Comparison of ENCODE assay signal across 19 mouse cellular contexts in the genomic region with DNA sequence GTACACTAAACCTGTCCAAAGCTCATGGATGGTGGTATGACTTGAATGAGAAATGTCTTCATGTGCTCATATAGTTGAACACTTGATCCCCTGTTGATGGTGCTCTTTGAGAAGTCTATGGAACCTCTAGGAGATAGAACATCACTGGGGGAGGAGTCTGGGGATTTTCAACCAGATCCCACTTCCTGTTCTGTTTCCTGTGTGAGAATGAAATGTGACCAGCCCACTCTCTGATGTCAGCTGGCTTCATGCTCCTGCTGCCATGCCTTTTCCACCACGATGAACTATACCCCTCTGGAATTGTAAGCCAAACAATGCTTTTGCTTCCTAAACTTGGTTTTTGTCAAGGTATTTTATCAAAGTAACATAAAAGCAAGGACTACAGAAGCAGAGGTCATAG.
A peak's percentile ranks its signal among the peaks of the same experiment; 100 is the strongest.
DNase-seq lines count a peak whose midpoint lies in the region; ATAC-seq and TF ChIP-seq lines count a peak whose summit lies in the region.
"Had no signal": no experiment of that assay in that cellular context is flagged by ENCODE, and none has a peak within 500 bp of the region (broad histone marks: within the 10 kb centered on the region; RNA-seq: fewer than 3 reads in every experiment).

No protein-coding gene starts in this region.

- H3K27me3 ChIP-seq in heart, embryonic 12.5 days (replicated peaks) = no peaks in the 10 kb centered on the region
- no peaks in the 10 kb centered on the region for H3K27me3 ChIP-seq in MEL (ENCODE audit: control insufficient read depth in 1 of 2, insufficient read depth in 2 of 2, low read length in 2 of 2)
- no peaks in the 10 kb centered on the region for H3K27me3 ChIP-seq in midbrain, embryonic 13.5 days
- H3K27me3 ChIP-seq: forebrain, embryonic 13.5 days; heart, embryonic 13.5 days; hindbrain, embryonic 12.5 days had no signal

- no peaks in the 10 kb centered on the region for H3K79me2 ChIP-seq in MEL (ENCODE audit: control insufficient read depth, insufficient read depth, low read length, poor library complexity)

- no peak for TF ChIP-seq POLR2A in MEL (IDR thresholded peaks at IDR 0.05; ENCODE audit: control insufficient read depth in 1 of 2, insufficient read depth in 1 of 2, low read depth in 1 of 2, low read length in 2 of 2, poor library complexity in 1 of 2)

- no peaks in the 10 kb centered on the region for H3K4me1 ChIP-seq in heart, embryonic 12.5 days (replicated peaks)
- peaks cover 3 to 4% of the 10 kb centered on the region in 2 experiments; a peak in 3 of 4 replicates for H3K4me1 ChIP-seq in MEL (ENCODE audit: control insufficient read depth in 1 of 2, insufficient read depth in 2 of 2, low read length in 2 of 2)
- no peaks in the 10 kb centered on the region for H3K4me1 ChIP-seq in midbrain, embryonic 13.5 days (replicated peaks)
- H3K4me1 ChIP-seq: embryonic facial prominence, embryonic 10.5 days; forebrain, embryonic 13.5 days; heart, embryonic 13.5 days; hindbrain, embryonic 12.5 days had no signal

- H3K27ac ChIP-seq in heart, embryonic 12.5 days (ENCODE audit: poor library complexity, severe bottlenecking) = no peak overlapping the region
- no peak overlapping the region for H3K27ac ChIP-seq in MEL (ENCODE audit: control insufficient read depth, low read depth, low read length)
- H3K27ac ChIP-seq in midbrain, embryonic 13.5 days = no peak overlapping the region
- H3K27ac ChIP-seq: embryonic facial prominence, embryonic 10.5 days; forebrain, embryonic 13.5 days; heart, embryonic 13.5 days; hindbrain, embryonic 12.5 days had no signal

- no peak overlapping the region for H3K4me3 ChIP-seq in heart, embryonic 12.5 days
- no peak overlapping the region for H3K4me3 ChIP-seq in MEL (ENCODE audit: control insufficient read depth in 1 of 2, insufficient read depth in 1 of 2, low read depth in 2 of 2, low read length in 2 of 2)
- H3K4me3 ChIP-seq in midbrain, embryonic 13.5 days (replicated peaks) = no peak overlapping the region
- H3K4me3 ChIP-seq: embryonic facial prominence, embryonic 10.5 days; forebrain, embryonic 13.5 days; heart, embryonic 13.5 days; hindbrain, embryonic 12.5 days had no signal

- H3K4me2 ChIP-seq in heart, embryonic 12.5 days = no peak overlapping the region
- no peak overlapping the region for H3K4me2 ChIP-seq in midbrain, embryonic 13.5 days (replicated peaks)
- H3K4me2 ChIP-seq: forebrain, embryonic 13.5 days; heart, embryonic 13.5 days; hindbrain, embryonic 12.5 days had no signal

- TF ChIP-seq RAD21 in MEL (IDR thresholded peaks at IDR 0.05; ENCODE audit: low read depth, low read length) = no peak

- TF ChIP-seq EP300 in MEL (IDR thresholded peaks at IDR 0.05; ENCODE audit: low read depth in 1 of 2, low read length in 2 of 2) = no peak

- TF ChIP-seq CTCF in MEL (IDR thresholded peaks at IDR 0.05 in 2 of 3, conservative IDR thresholded peaks at IDR 0.05 in 1 of 3; ENCODE audit: control insufficient read depth in 1 of 3, insufficient read depth in 1 of 3, low read depth in 2 of 3, low read length in 3 of 3, poor library complexity in 1 of 3, severe bottlenecking in 1 of 3) = no peak

- no peaks in the 10 kb centered on the region for H3K36me3 ChIP-seq in heart, embryonic 12.5 days
- H3K36me3 ChIP-seq in MEL (ENCODE audit: control insufficient read depth in 1 of 2, insufficient read depth in 2 of 2, low read length in 2 of 2) = peaks cover 0 to 4% of the 10 kb centered on the region in 2 experiments; a peak in 2 of 4 replicates
- no peaks in the 10 kb centered on the region for H3K36me3 ChIP-seq in midbrain, embryonic 13.5 days
- H3K36me3 ChIP-seq: embryonic facial prominence, embryonic 10.5 days; heart, embryonic 13.5 days; hindbrain, embryonic 12.5 days had no signal

- H3K9me3 ChIP-seq in heart, embryonic 12.5 days (replicated peaks) = no peaks in the 10 kb centered on the region
- no peaks in the 10 kb centered on the region for H3K9me3 ChIP-seq in MEL (replicated peaks; ENCODE audit: insufficient read depth, low read length)
- no peaks in the 10 kb centered on the region for H3K9me3 ChIP-seq in midbrain, embryonic 13.5 days
- H3K9me3 ChIP-seq: embryonic facial prominence, embryonic 10.5 days; forebrain, embryonic 13.5 days; heart, embryonic 13.5 days; hindbrain, embryonic 12.5 days had no signal

- ATAC-seq in heart, embryonic 12.5 days (ENCODE audit: insufficient number of reproducible peaks, low FRiP score) = no peak
- no peak for ATAC-seq in midbrain, embryonic 13.5 days
- ATAC-seq: activated CD4-positive, CD25-positive, alpha-beta regulatory T cell, adult 4 months; forebrain, embryonic 13.5 days; forebrain, postnatal 0 days; hindbrain, embryonic 16.5 days had no signal

- WGBS in heart, embryonic 12.5 days = 66% methylated on average over 1 of the region's 1 CpGs
- 75% methylated on average over 1 of the region's 1 CpGs for WGBS in midbrain, embryonic 13.5 days

- no peak overlapping the region for H3K9ac ChIP-seq in heart, embryonic 12.5 days
- H3K9ac ChIP-seq in MEL (ENCODE audit: control insufficient read depth, low read depth, low read length, poor library complexity, severe bottlenecking) = no peak overlapping the region
- H3K9ac ChIP-seq in midbrain, embryonic 13.5 days (replicated peaks) = no peak overlapping the region
- H3K9ac ChIP-seq: forebrain, embryonic 13.5 days; forebrain, postnatal 0 days; heart, embryonic 13.5 days; hindbrain, embryonic 12.5 days had no signal

- peak; percentile 41 for DNase-seq in heart, adult 11 months
- DNase-seq in MEL (ENCODE audit: low read depth, low spot score) = peak; percentile 35
- peak; percentile 4 for DNase-seq in induced T-regulatory cell, adult 2 months (ENCODE audit: low read depth)
- DNase-seq in lung, adult 18-20 months = no peak
- no peak for DNase-seq in thymus, adult 18-20 months
- DNase-seq: adrenal gland, postnatal 14 days; cerebellum, adult 18-20 months; cerebellum, adult 9-11 months; cerebellum, postnatal 36 days; forebrain, postnatal 0 days; heart, postnatal 36 days had no signal

TF ChIP-seq in MEL, 35 proteins besides CTCF, POLR2A, EP300 and RAD21:
- TF ChIP-seq ZC3H11A (IDR thresholded peaks at IDR 0.05; ENCODE audit: low read depth, low read length) (no peak), POLR2AphosphoS5 (IDR thresholded peaks at IDR 0.05; ENCODE audit: borderline replicate concordance, low read depth, low read length) (no peak), MYB (IDR thresholded peaks at IDR 0.05; ENCODE audit: low read depth, low read length) (no peak), MEF2A (IDR thresholded peaks at IDR 0.05; ENCODE audit: extremely low read depth, insufficient replicate concordance, low read depth, low read length, poor library complexity, severe bottlenecking) (no peak), TBP (IDR thresholded peaks at IDR 0.05; ENCODE audit: low read depth, low read length) (no peak), MXI1 (IDR thresholded peaks at IDR 0.05; ENCODE audit: low read depth, low read length) (no peak), TCF12 (IDR thresholded peaks at IDR 0.05; ENCODE audit: low read depth, low read length) (no peak), RCOR1 (IDR thresholded peaks at IDR 0.05; ENCODE audit: low read depth, low read length) (no peak), ELF1 (IDR thresholded peaks at IDR 0.05; ENCODE audit: low read depth, low read length) (no peak), POLR2AphosphoS2 (IDR thresholded peaks at IDR 0.05; ENCODE audit: low read length) (no peak), ZMIZ1 (IDR thresholded peaks at IDR 0.05; ENCODE audit: low read depth, low read length) (no peak), BHLHE40 (IDR thresholded peaks at IDR 0.05; ENCODE audit: borderline replicate concordance, low read depth, low read length) (no peak), NELFE (IDR thresholded peaks at IDR 0.05; ENCODE audit: low read depth, low read length) (no peak), MAZ (IDR thresholded peaks at IDR 0.05; ENCODE audit: low read depth, low read length) (no peak), MYC (IDR thresholded peaks at IDR 0.05; ENCODE audit: low read depth, low read length) (no peak)

Comparison
In these comparisons a context has a peak if more than half of its experiments do, and no peak if none do; other contexts are left out.
1. DNase-seq: peak in heart, adult 11 months (single experiment), MEL (single experiment) and induced T-regulatory cell, adult 2 months (single experiment); none in lung, adult 18-20 months (0 of 2) and thymus, adult 18-20 months (0 of 2).